Mouse (Mus musculus) spleen, postnatal 14 days (tissue): ENCODE data around the gene Ifna4.
A peak's percentile ranks its signal among the peaks of the same experiment; 100 is the strongest.

ENCODE experiments used
- DNase-seq, 2 experiments: peaks; one replicate each; pipeline ENCODE4 v3.0.0; 2021 to 2022; ENCODE audit warnings: low spot score in 2 of 2

Ifna4 gene

DNA sequence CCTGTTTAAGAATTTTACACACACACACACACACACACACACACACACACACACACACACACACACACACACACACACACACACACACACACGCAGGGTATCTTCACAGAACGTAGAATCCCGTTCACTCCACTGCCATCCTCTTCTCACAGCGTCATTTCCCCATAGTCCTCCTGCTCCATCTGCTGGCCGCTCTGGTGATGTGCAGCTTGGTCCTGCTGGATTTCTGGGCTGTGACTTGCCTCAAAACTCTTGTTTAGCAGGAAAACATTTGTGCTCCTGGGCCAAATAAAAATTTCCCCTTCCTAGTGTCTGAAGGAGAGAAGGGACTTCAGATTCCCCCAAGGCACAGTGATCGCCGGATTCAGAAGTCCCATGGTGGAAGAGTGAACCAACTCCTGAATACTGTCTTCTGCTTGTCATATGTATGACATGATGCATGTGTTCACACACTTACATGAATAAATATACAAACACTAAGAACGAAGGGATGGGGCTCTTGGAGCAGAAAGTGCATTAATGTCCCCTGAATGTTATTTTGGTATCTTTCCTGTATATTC lies 25.8 kb downstream of the Ifna4 start:
- DNase-seq: peak; percentile 55 to 69

- no peak for DNase-seq
Observed at GRCm38 (mm10) chr4:88867926-88868911, 26.6 kb downstream of the Ifna4 start.

GRCm38 (mm10) chr4:88872691-88873090 lies 31.0 kb downstream of the Ifna4 start:
- no peak for DNase-seq

- DNase-seq: no peak
Observed at GRCm38 (mm10) chr4:88875435-88876095, 33.9 kb downstream of the Ifna4 start.

- no peak for DNase-seq
Observed at GRCm38 (mm10) chr4:88876520-88876919, 34.9 kb downstream of the Ifna4 start.

DNA sequence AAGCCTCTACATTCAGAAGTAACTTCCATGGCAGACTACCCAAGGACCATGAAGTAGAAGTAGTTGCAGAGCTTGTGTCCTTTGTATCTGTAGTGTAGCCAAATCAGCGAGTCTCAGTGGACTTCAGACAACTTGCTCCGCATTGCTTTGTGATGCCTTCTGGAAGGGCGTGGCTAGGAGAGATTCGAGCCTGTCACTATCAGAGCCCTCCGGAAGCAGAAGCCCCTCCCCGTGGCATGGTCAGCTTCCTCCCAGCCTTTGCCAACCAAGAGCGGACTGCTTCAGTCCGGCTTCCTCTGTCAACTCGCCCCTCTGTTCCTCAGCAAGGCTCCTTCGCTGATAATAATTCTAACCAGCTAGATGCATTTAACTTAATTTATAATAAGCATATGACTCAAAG lies 36.6 kb downstream of the Ifna4 start:
- no peak for DNase-seq

GRCm38 (mm10) chr4:88878772-88879171 lies 37.1 kb downstream of the Ifna4 start:
- DNase-seq: no peak

DNA sequence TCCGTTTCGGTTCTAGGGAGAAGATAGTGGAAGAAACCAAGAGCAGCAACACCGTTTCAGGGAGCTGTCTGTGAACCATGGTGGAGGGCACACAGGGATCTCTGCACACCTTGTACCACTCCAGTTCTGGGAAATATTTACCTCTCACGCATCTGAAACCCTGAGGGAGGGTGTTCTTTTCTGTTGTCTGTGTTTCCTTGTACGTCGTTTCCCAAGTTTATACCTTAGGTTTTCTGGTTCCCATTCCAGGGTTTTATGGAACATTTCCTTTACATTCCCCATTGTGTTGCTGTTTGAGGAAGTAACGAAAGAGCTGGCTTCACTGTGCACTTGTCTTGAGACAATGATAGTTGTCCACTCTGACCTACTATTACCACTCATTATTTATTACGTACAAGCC lies 38.4 kb downstream of the Ifna4 start, which contains the start of gene Ifne:
Gene Ifne, minus strand, starts transcription at position 101 of the 400 bp plus-strand sequence.
- DNase-seq: no peak

DNA sequence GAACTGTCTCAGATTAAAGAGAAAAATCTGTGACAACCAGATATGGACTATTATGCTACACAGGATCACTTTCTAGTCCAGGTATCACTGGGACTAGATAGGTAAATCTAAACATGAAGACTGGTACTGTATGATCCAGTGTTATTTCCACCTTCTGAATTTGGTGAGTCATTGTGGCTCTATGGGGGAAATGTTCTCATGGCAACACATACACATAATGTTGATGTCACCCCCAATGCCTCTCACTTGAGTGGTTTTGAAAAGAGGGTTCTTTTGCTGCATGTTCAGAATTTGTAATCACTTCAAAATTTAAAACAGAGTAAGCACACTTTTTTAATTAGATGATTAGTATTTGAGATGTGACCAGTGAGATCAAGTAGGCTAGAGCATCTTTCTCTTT lies 46.6 kb downstream of the Ifna4 start:
- no peak for DNase-seq
